Mouse (Mus musculus) neural tube, embryonic 14.5 days (tissue): ENCODE measurements around the gene Slc22a14. TPM values are rescaled to one million over a fixed set of nuclear protein-coding genes. Genes with fewer than 3 reads are reported as not detected.
"Not testable (repeated sequence)": the region's sequence is repeated elsewhere in the genome, so short reads cannot be mapped to it uniquely, and the experiment has no call there.

Source experiments
- ATAC-seq: fragments of 200-750 bp; cut with Nextera tagmentation; 2 replicates; pipeline ENCODE4 v1.8.0; 2017; ENCODE audit warnings: low read depth, mild to moderate bottlenecking, moderate TSS enrichment, moderate library complexity
- H3K27ac ChIP-seq: fragments of 300-500 bp; sonication (generic); 2 replicates; pipeline ENCODE4 v1.5.1; 2014; ENCODE audit warnings: low read depth, mild to moderate bottlenecking, control low read depth, low read length, moderate library complexity, mixed read lengths
- H3K27me3 ChIP-seq: fragments of 300-500 bp; sonication (generic); 2 replicates; pipeline ENCODE4 v1.6.1; 2014; ENCODE audit warnings: low read length; ENCODE audit not compliant: control insufficient read depth, insufficient read depth
- H3K36me3 ChIP-seq: fragments of 300-500 bp; sonication (generic); 2 replicates; pipeline ENCODE4 v1.6.1; 2014; ENCODE audit warnings: low read length, mixed read lengths; ENCODE audit not compliant: control insufficient read depth, insufficient read depth
- H3K4me1 ChIP-seq: fragments of 300-500 bp; sonication (generic); 2 replicates; pipeline ENCODE4 v1.6.1; 2014; ENCODE audit warnings: low read length; ENCODE audit not compliant: control insufficient read depth, insufficient read depth
- H3K4me2 ChIP-seq: fragments of 300-500 bp; sonication (generic); 2 replicates; pipeline ENCODE4 v1.6.1; 2014; ENCODE audit warnings: mild to moderate bottlenecking, low read depth, low read length, control low read depth
- H3K4me3 ChIP-seq: fragments of 300-500 bp; sonication (generic); 2 replicates; pipeline ENCODE4 v1.5.1; 2014; ENCODE audit warnings: low read depth, low read length, control low read depth, mixed read lengths
- H3K9ac ChIP-seq: fragments of 300-500 bp; sonication (generic); replicated peaks from 2 replicates; pipeline ENCODE4 v1.6.1; 2014; ENCODE audit warnings: low read depth, mild to moderate bottlenecking, control low read depth, low read length, mixed read lengths
- H3K9me3 ChIP-seq: fragments of 300-500 bp; sonication (generic); 2 replicates; pipeline ENCODE4 v1.6.1; 2016; ENCODE audit warnings: low read length; ENCODE audit not compliant: control insufficient read depth
- WGBS: fragments of 180-500 bp; shearing (Covaris S2); extraction: QIAGEN DNeasy Blood & Tissue Kit; methylation state at CpG from one replicate; pipeline ENCODE4 v1.1.7; 2014; 5-methylcytosine and 5-hydroxymethylcytosine counted together
- polyA plus RNA-seq: library from polyadenylated mRNA; unstranded; fragments of >200 nt; fragmentation: Nextera tagmentation; extraction: Ambion mirVana; gene quantifications from 2 replicates; pipeline ENCODE4 v1.2.1, GENCODE M21; 2014

The Slc22a14 gene
- polyA plus RNA-seq, 1 experiment from 2014 or later, result not detected

- H3K4me2 ChIP-seq, H3K9me3 ChIP-seq, H3K27me3 ChIP-seq, ATAC-seq, H3K4me1 ChIP-seq, H3K27ac ChIP-seq, H3K9ac ChIP-seq, H3K4me3 ChIP-seq: not testable (repeated sequence)
- 97% methylated on average over 1 of the region's 1 CpGs for WGBS
- H3K36me3 ChIP-seq, result peaks cover 21% of the 10 kb centered on the region; the same call in 1 of the 2 replicates
Measured at GRCm38 (mm10) chr9:119265373-119266120, 99.8 kb downstream of the Slc22a14 start.

- H3K27me3 ChIP-seq, result no peaks in the 10 kb centered on the region
- no peak overlapping the region for H3K9ac ChIP-seq
- no peaks in the 10 kb centered on the region for H3K4me1 ChIP-seq
- H3K9me3 ChIP-seq, result no peaks in the 10 kb centered on the region
- 92% methylated on average over 4 of the region's 4 CpGs for WGBS
- peaks cover 33% of the 10 kb centered on the region; the same call in 1 of the 2 replicates for H3K36me3 ChIP-seq
- ATAC-seq, result no peak
- H3K4me3 ChIP-seq, result no peak overlapping the region
- no peak overlapping the region for H3K4me2 ChIP-seq
- H3K27ac ChIP-seq, result no peak overlapping the region
Measured at GRCm38 (mm10) chr9:119263067-119263466, 102.3 kb downstream of the Slc22a14 start.

GRCm38 (mm10) chr9:119260825-119261224 is 104.5 kb downstream of the Slc22a14 start:
- H3K36me3 ChIP-seq, result peaks cover 38% of the 10 kb centered on the region; the same call in 1 of the 2 replicates
- H3K9ac ChIP-seq, result no peak overlapping the region
- no peak overlapping the region for H3K4me3 ChIP-seq
- no peaks in the 10 kb centered on the region for H3K9me3 ChIP-seq
- H3K4me2 ChIP-seq, result no peak overlapping the region
- no peak overlapping the region for H3K27ac ChIP-seq
- H3K4me1 ChIP-seq, result no peaks in the 10 kb centered on the region
- no peak for ATAC-seq
- WGBS, result 97% methylated on average over 2 of the region's 2 CpGs
- H3K27me3 ChIP-seq, result no peaks in the 10 kb centered on the region

GRCm38 (mm10) chr9:119258785-119259184 is 106.6 kb downstream of the Slc22a14 start:
- no peak overlapping the region for H3K9ac ChIP-seq
- no peaks in the 10 kb centered on the region for H3K9me3 ChIP-seq
- ATAC-seq, result no peak
- no peak overlapping the region for H3K4me3 ChIP-seq
- no peaks in the 10 kb centered on the region for H3K4me1 ChIP-seq
- H3K27ac ChIP-seq, result no peak overlapping the region
- WGBS, result 98% methylated on average over 2 of the region's 2 CpGs
- H3K27me3 ChIP-seq, result no peaks in the 10 kb centered on the region
- H3K36me3 ChIP-seq, result peaks cover 32% of the 10 kb centered on the region; the same call in 1 of the 2 replicates
- H3K4me2 ChIP-seq, result no peak overlapping the region

GRCm38 (mm10) chr9:119258128-119258527 is 107.2 kb downstream of the Slc22a14 start:
- no peak for ATAC-seq
- 91% methylated on average over 5 of the region's 5 CpGs for WGBS
- Histone ChIP-seq H3K4me2 (no peak overlapping the region), H3K4me3 (no peak overlapping the region), H3K9me3 (no peaks in the 10 kb centered on the region), H3K36me3 (peaks cover 30% of the 10 kb centered on the region; the same call in 1 of the 2 replicates), H3K4me1 (no peaks in the 10 kb centered on the region), H3K27me3 (no peaks in the 10 kb centered on the region), H3K27ac (no peak overlapping the region), H3K9ac (no peak overlapping the region)

- no peak overlapping the region for H3K4me3 ChIP-seq
- H3K36me3 ChIP-seq, result peaks cover 23% of the 10 kb centered on the region; the same call in 1 of the 2 replicates
- ATAC-seq, result no peak
- H3K27me3 ChIP-seq, result no peaks in the 10 kb centered on the region
- H3K27ac ChIP-seq, result no peak overlapping the region
- H3K4me1 ChIP-seq, result no peaks in the 10 kb centered on the region
- WGBS, result 97% methylated on average over 12 of the region's 12 CpGs
- H3K9me3 ChIP-seq, result no peaks in the 10 kb centered on the region
- H3K9ac ChIP-seq, result no peak overlapping the region
- no peak overlapping the region for H3K4me2 ChIP-seq
Measured at GRCm38 (mm10) chr9:119256161-119256560, 109.2 kb downstream of the Slc22a14 start.

- no peak for ATAC-seq
- H3K9ac ChIP-seq, result no peak overlapping the region
- H3K4me3 ChIP-seq, result no peak overlapping the region
- WGBS, result 94% methylated on average over 1 of the region's 1 CpGs
- no peaks in the 10 kb centered on the region for H3K4me1 ChIP-seq
- no peak overlapping the region for H3K27ac ChIP-seq
- no peaks in the 10 kb centered on the region for H3K27me3 ChIP-seq
- H3K4me2 ChIP-seq, result no peak overlapping the region
- peaks cover 31% of the 10 kb centered on the region; the same call in 1 of the 2 replicates for H3K36me3 ChIP-seq
- H3K9me3 ChIP-seq, result no peaks in the 10 kb centered on the region
Measured at GRCm38 (mm10) chr9:119255096-119255495, 110.3 kb downstream of the Slc22a14 start.

- Histone ChIP-seq H3K36me3 (peaks cover 27% of the 10 kb centered on the region; the same call in 1 of the 2 replicates), H3K27ac (no peak overlapping the region), H3K4me2 (no peak overlapping the region), H3K4me1 (no peaks in the 10 kb centered on the region), H3K9me3 (no peaks in the 10 kb centered on the region), H3K4me3 (no peak overlapping the region), H3K27me3 (no peaks in the 10 kb centered on the region), H3K9ac (no peak overlapping the region)
- ATAC-seq, result no peak
- WGBS, result 70% methylated on average over 2 of the region's 2 CpGs
Measured at GRCm38 (mm10) chr9:119254187-119254586, 111.2 kb downstream of the Slc22a14 start.

GRCm38 (mm10) chr9:119247996-119248395 is 117.4 kb downstream of the Slc22a14 start:
- Histone ChIP-seq H3K9ac (no peak overlapping the region), H3K4me2 (no peak overlapping the region), H3K4me1 (no peaks in the 10 kb centered on the region), H3K27me3 (no peaks in the 10 kb centered on the region), H3K36me3 (peaks cover 11% of the 10 kb centered on the region; the same call in 1 of the 2 replicates), H3K9me3 (no peaks in the 10 kb centered on the region), H3K4me3 (no peak overlapping the region), H3K27ac (no peak overlapping the region)
- 90% methylated on average over 5 of the region's 5 CpGs for WGBS
- no peak for ATAC-seq
